Mouse (Mus musculus): ENCODE results near the gene Sirt1.
"Not testable (repeated sequence)": the region's sequence is repeated elsewhere in the genome, so short reads cannot be mapped to it uniquely, and the experiment has no call there.

The Sirt1 gene

DNA sequence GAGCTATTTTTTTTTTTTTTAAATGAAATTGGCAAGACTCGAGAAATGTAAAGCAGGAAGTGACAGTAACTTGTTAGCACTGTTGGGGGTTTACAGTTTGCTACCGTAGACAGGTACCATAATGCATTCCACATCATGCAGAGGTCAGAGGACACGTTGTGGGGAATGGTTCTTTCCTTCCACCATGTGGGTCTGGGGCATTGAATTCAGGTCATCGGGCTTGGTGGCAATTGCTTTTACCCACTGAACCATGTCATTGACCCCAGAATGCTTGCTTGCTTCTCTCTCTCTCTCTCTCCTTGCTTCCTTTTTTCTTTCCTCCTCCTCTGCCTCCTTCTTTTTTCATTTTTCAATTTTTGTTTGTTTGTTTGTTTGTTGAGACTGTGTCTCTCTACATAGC lies 7.4 kb upstream of the Sirt1 start:
- DNase-seq (ENCODE audit: low read depth, low spot score): no peak

DNA sequence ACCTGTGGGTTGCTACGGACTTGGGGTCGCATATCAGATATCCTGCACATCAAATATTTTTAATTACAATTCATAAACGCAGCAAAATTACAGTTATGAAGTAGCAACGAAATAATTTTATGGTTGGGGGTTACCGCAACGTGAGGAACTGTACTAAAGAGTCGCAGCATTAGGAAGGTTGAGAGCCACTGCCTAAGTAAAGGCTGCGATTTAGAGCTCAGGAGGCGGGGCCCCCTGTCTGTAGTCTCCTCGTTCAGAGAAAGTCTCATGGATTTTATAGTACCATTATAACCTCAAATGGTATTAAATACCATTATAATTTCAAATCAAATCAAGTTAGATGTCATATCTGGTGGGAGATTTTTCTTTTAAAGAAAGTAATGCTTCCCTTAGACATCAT lies 5.5 kb upstream of the Sirt1 start:
- DNase-seq (ENCODE audit: low read depth, low spot score): peak; percentile 32

- DNase-seq (ENCODE audit: low read depth, low spot score): peak; percentile 98
Observed at GRCm38 (mm10) chr10:63386444-63386843, 4.9 kb upstream of the Sirt1 start.

DNA sequence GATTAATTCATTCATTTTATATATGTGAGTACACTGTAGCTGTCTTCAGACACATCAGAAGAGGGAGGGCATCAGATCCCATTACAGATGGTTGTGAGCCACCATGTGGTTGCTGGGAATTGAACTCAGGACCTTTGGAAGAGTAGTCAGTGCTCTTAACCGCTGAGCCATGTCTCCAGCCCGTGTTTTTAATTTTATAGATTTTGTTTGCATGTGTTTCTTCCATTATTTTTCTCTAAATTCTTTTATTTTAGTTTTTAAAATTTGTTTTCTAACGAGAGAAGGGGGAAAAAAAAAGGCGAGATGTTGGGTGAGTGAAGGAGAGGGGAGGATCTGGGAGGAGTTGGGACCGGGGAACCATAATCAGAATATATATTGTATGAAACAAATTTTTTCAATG lies 4.4 kb upstream of the Sirt1 start:
- DNase-seq (ENCODE audit: low read depth, low spot score): not testable (repeated sequence)

DNA sequence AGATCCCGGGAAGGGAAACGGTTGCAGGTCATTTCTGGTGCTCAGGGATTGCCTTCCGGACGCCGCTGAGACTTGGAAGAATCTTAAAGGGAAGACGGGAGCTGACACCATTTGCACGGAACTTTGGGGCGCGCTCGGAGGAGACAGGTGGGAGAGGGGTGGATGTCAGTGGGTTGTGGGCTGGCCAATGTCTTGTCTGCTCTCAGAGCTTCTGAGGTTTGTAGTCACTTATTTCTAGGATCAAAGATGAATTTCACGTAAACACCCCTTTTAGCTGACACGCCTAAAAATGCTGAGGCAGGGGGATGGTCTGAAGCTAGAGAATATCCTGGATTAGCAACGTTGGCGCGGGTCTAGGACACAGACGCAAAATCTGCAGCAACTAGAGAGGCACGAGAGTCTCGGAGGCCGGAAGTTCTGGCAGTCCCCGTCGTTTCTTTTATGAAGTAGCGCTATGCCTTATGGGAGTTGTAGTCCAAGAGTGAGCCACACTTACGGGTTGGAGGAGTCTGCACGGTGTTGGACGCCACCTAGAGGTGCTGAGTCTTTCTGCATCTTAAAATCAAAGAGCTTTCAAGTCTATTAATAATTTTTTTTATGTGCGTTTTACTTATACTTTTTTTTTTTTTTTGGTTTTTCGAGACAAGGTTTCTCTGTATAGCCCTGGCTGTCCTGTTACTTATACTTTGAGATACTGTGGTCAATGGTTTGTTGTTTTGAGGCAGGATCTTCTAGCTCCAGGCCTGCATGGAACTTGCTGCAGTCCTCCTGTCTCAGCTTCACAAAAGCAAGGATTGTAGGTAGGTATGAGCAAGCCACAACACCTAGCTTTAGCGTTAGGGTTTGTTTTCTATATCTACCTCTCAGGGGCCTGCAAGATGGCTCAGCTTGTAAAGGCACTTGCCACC lies 1.1 kb upstream of the Sirt1 start, which contains the start of gene Dnajc12:
Gene Dnajc12 (plus strand): TSS at position 72 of the 908 bp plus-strand sequence.
- peak; percentile 100 for DNase-seq (ENCODE audit: low read depth, low spot score)

DNA sequence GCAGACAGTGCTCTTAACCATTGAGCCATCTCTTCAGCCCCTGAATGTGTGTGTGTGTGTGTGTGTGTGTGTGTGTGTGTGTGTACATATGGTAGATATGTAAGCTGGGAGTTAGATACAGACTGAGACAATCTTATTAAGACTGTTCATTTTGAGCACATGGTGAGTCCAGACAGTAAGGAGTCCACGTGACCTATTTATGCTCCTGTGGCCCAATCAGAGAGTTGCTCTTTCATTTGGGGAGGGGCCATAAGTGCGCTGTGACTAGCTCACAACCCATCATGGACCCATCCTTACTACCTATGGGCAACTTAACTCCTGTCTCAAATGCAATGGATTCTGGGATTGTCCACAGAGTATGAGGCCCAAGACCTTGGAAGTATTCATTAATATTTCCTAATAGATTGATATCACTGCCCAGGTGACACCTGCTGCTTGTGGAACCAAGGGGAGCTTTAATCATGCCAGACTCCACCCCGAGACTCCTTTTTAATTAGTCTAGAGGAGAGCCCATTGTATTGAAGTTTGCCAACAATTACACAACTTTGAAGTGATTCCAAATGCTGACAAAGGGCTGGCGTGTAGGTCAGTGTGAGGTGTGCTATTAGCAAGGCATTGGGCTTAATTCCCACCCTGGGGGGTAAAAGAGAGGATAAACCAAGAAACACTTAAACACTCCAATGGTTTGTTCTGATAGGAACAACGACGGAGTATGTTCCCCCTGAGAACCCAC lies 2.4 kb downstream of the Sirt1 start:
- no peak for DNase-seq (ENCODE audit: low read depth, low spot score)

GRCm38 (mm10) chr10:63377468-63377867 lies 4.0 kb downstream of the Sirt1 start:
- DNase-seq (ENCODE audit: low read depth, low spot score): peak; percentile 84

GRCm38 (mm10) chr10:63376303-63376702 lies 5.2 kb downstream of the Sirt1 start:
- no peak for DNase-seq (ENCODE audit: low read depth, low spot score)

DNA sequence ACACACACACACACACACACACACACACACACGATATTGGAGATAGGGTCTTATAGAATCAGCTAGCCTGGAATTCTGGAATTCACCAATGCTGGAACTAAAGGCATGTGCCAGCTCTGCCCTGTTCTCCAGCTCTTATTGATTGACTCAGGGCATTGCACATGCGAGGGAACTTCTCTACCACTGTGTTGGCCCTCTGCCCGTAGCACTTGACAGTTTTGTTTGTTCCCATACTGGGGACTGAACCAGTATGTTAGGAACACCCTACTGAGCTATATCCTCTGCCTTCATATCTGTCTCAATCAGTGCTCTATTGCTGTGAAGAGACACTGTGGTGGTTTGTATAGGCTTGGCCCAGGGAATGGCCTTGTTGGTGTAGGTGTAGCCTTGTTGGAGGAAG lies 13.5 kb downstream of the Sirt1 start:
- no peak for DNase-seq (ENCODE audit: low read depth, low spot score)

DNA sequence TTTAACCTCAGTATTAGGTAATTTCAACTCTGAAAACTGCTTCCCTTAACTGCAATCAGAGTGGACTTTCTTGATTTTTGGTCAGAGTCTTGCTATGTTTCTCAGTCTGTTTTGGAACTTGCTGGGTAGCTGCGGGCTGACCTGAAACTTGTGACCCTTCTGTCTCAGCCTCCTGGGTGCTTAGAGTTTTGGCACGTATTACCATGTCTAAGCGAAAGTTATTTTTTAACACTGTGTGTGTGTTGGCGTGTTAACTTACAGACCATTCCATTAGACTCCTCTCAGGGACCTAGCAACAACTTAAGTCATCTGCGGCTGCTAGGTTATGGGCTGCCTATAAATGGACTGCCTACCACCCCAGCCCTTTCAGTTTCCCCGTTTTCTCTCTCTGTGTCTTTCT lies 14.1 kb downstream of the Sirt1 start:
- no peak for DNase-seq (ENCODE audit: low read depth, low spot score)

DNA sequence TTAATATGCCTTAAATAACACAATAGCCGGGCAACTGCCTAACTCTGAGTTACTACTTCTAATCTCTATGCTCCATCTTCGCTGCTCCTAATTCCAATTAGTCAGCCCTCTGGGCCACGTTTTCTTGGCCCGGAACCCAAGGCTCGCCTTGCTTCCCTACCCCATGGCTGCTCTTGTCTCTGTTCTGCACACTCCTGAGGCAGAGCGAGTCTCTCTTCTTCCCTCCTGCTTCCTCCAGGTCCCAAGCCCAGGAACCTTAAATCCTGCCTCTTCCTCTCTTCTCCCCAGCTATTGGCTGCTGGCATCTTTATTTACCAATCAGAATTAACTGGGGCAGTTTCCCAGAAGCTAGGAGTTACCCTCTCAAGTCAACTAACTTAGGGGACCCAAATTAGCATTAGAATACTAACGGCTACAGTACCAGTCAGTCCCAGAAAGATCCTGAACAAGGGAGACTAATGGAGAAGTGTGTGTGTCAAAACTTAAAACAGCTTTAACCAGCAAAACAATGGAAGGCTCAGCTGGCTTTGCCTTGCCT lies 15.5 kb downstream of the Sirt1 start:
- DNase-seq (ENCODE audit: low read depth, low spot score): no peak

GRCm38 (mm10) chr10:63360502-63360901 lies 21.0 kb downstream of the Sirt1 start:
- no peak for DNase-seq (ENCODE audit: low read depth, low spot score)

DNA sequence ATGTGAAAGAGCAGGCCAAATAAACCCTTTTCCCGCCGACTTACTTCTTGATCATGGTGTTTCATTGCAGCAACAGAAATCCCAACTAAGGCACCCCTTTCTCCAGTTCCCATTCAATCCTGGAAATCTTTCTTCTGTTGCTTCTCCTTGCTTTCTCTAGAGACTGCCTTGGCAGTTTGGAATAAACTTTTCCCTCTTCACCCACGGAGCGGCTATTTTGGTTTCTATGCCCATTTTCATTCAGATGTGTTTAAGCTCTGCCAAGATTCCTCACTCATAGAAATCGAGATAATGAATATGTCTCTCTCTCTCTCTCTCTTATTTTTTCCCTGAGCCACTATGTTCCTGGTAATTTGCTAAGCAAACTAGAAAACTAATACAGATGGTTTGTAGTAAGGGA lies 29.4 kb downstream of the Sirt1 start:
- DNase-seq (ENCODE audit: low read depth, low spot score): peak; percentile 73

DNA sequence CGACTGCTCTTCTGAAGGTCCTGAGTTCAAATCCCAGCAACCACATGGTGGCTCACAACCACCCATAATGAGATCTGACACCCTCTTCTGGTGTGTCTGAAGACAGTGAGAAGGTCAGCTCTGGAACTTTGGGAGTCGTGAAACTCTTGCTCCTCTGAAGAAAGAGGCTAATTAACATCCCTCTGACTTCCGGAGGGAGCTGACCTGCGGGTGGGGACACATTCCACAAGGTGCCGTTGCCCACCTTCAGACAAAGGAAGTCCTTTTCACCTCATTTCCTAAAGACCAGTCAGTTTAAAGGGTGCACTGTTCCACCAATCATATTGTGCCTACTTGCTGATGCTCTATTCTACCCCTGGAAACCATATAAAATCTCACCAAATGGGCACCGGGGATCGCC lies 30.4 kb downstream of the Sirt1 start:
- not testable (repeated sequence) for DNase-seq (ENCODE audit: low read depth, low spot score)

- no peak for DNase-seq (ENCODE audit: low read depth, low spot score)
Observed at GRCm38 (mm10) chr10:63350666-63351065, 30.8 kb downstream of the Sirt1 start.

- no peak for DNase-seq (ENCODE audit: low read depth, low spot score)
Observed at GRCm38 (mm10) chr10:63348291-63348690, 33.2 kb downstream of the Sirt1 start.

DNA sequence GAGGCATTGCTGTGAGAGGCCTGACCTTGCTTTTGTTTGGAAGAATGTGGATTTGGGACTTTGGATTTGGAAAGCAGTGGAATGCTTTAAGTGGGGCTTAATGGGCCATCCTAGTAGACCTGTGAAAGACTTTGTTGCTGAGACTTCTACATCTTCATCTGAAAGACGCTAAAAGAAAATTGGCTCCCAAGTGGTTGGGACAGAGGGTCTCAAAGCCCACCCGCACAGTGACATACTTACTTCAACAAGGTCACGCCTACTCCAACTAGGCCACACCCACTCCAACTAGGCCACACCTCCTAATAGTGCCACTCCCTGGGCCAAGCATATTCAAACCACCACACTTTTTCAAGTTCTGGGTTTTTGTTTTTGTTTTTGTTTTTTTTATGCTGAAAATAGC lies 36.8 kb downstream of the Sirt1 start:
- DNase-seq (ENCODE audit: low read depth, low spot score): no peak

DNA sequence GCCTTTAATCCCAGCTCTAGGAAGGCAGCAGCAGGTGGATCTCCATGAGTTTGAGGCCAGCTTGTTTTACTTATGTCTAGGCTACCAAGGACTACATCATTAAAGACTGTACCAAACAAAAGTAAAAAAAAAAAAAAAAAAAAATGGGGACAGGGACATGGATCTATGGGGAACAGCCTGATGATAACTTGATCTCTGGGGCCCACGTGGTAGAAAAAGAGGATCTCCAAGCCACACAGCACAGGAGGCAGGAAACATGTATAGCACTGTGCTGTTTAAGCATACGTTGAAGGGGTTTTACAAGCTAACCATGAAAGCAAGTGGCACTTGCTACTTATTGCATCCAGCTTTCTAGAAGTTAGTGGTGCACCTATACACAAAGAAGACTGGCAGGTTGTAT lies 40.2 kb downstream of the Sirt1 start:
- no peak for DNase-seq (ENCODE audit: low read depth, low spot score)

DNA sequence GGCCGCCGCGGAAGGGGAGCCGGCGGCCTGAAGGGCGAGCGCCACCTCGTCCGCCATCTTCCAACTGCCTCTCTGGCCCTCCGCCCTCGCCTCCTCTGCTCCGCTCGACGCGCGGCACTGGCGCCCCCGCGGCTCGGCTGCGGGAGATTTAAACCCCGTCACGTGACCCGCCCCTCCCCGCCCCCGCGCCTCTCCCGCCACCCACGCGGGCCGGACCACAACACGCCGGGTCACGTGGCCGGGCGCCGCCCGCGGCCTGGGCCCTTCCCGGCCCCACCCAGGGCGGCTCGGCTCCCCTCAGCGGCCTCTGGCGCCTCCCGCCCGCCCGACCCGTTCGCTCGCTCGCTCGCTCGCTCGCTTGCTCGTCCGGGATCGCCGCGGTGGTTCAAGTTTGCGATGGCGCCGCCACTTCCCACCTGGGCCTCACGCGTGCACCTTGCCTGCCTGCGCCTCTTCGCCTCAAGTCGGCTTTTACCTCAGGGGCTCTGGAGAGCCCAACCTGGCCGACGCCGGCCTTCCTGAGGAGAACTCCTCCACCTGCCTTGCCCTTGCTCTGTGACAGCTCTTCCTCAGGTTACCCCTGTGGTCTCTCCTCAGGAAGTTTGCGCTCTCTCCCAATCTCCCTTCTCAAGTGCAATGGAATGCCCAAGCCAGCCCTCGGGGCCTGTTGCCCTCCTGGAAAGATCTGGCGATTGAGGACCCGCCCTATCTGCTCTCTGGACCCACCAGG lies 42.4 kb downstream of the Sirt1 start:
- DNase-seq (ENCODE audit: low read depth, low spot score): peak; percentile 95

DNA sequence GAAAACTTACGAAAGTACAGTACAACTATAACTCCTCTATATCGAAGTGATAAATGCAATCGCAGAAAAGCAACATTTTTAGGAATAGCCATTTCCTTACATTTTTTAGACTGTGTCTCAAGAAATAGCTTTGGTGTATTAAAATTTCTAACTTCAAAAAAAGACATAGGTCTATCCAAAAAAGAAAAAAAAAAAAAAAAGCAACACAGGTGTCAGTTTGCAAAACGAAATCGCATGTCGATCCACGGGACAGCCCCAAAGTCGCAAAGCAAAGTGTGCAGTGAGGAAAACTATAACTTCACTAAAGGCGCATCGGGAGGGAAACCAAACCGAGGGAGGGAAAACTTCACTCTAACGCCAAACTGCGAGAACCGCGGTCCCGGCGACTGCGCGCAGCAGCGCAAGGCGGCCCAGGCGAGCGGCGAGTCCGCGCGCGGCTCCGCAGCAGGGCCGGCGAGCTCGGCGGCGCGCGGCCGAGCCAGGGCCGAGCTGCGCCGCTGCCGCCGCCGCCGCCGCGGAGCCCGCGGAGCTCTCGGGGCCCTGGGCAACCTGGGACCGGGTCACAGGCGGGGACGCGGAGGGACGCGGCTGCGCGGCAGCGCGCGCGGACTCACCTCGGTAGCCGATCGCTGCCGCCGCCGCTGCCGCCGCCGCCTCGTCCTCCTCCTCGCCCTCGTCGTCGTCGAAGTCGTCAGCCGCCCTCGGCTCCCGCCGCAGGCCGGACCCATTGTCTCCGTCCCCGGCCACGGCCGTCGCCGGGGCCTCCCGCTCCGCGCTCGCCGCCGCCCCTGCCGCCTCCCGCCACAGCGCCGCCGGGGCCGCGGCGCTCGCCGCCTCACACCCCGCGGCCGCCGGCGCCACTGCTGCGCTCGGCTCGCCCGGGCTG lies 43.3 kb downstream of the Sirt1 start:
- peak; percentile 81 for DNase-seq (ENCODE audit: low read depth, low spot score)

GRCm38 (mm10) chr10:63337326-63337725 lies 44.2 kb downstream of the Sirt1 start:
- no peak for DNase-seq (ENCODE audit: low read depth, low spot score)
